Mouse (Mus musculus): Measurements from ENCODE around the gene Pilra. TPM values are rescaled to one million over a fixed set of nuclear protein-coding genes. Genes with fewer than 3 reads are reported as not detected.
"Not testable (repeated sequence)": the region's sequence is repeated elsewhere in the genome, so short reads cannot be mapped to it uniquely, and the experiment has no call there.

Gene Pilra
- under 1 TPM; 0.10 to 0.59 TPM for total RNA-seq (2021)
- long read RNA-seq, experiment 1, partial matches to known transcripts = 0 of 1 reads
- long read RNA-seq, experiment 1, other reads (novel, unspliced or antisense) = 0 of 1 reads
- long read RNA-seq, experiment 2, partial matches to known transcripts = 1 of 1 reads
- long read RNA-seq, experiment 2, other reads (novel, unspliced or antisense) = 0 of 1 reads

DNA sequence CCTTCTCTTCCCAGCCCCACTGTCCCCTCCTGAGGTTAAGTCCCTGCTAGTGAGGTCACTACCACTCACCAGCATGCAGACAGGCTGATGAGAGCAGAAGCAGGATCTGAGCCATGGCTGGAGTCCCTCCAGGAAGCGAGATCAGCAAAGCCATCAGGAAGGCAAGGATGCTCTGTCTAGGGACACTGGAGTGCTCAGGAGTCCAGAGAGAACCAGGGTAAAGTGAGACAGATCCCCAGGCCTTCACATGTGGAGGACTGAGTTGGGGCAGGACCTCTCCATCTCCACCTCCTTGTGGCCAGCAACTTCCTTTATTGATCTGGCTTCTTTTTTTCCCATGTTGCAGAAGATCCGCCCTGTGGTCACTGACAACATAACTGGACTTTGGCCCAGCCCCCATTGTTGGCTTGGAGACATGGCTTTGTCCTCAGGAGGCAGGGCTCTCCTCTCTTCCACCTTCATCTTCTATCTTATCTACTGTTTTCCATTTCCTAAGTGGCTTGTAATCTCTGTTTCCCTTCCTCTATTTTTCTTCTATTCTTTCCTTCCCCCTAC is at the start of gene Pilra:
Pilra (minus strand) TSS at position 316 of the 555 bp plus-strand sequence.
- peak in 1 of 2 experiments; percentile 29 for DNase-seq
- intact Hi-C loops (cut with DNase I) = not testable (repeated sequence)

DNA sequence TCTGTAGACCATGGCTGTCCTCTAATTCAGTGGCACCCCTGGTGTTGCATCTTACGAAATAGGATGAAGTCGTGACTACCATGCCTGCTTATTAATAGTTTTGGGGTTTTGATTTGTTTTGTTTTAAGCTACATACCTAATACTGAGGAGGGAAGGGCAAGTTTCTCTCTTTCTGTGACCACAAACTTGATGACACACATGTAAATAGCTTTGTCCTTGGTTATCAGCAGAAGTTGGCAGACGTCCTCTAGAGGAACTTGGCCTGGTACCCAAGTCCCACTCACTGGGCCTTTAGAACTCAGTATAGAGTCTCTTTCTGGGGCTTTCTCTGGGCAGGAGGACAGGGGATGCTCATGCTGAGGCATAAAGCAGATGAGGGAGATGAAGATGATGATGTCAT is 47.3 kb upstream of the Pilra start:
- intact Hi-C loops (cut with DNase I) = no loop called here
- no peak for DNase-seq

DNA sequence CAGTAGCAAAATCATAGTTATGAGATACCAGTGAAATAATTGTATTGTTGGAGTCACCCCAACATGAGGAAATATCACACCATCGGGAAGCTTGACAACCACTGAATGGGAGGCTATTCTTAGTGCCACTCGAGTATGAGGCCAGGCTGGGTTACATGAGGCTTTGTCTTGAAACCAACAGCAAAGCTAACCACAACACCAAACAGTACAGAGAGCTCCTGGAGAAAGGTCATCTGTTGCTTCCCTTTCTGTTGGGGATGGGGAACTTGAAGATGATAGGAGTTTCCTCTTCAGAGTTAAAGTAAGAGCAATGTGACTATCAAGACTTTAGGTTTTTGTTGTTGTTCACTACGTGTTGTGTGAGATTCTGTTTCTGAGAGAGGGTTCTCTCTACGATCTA is 46.8 kb upstream of the Pilra start:
- intact Hi-C loops (cut with DNase I) = no loop called here
- no peak for DNase-seq

DNA sequence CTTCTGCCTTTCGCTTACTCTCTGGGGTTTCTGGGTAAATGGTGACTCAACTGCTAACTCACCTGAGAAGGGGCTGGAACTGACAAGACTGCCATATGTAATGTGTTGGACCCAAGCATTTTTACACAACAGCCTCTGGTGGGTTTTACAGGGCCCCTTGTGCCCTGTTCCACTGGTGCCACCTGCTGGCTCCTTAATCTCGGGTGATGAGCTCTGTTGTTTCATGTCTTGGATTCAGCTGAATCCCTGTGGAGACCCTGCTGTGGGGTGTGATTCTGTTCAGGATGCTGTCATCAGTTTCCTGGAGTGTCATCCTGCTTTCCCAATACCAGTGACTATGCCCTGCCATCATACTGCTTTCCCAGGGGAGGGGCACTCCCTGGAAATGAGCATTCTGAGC is 41.8 kb upstream of the Pilra start:
- intact Hi-C loops (cut with DNase I) = no loop called here
- no peak for DNase-seq

DNA sequence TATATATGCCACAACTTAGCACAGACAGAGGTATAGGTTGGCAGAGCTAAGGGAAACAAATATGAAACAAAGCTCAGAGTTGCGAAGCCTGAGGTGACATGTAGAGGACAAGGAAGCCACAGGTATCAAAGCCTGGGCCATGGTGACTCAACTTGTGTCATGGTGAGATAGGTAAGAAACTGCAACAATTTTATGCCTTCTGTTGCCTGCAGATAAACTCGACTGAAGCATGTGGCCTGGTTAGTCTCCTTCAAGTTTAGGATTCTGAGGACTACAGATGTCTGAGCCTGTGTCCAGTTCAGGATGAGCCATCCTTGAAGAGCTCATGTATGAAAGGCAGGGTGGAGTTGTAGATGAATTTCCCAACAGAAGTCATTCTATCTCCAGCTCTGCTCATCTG is 39.0 kb upstream of the Pilra start:
- intact Hi-C loops (cut with DNase I) = no loop called here
- DNase-seq = no peak

DNA sequence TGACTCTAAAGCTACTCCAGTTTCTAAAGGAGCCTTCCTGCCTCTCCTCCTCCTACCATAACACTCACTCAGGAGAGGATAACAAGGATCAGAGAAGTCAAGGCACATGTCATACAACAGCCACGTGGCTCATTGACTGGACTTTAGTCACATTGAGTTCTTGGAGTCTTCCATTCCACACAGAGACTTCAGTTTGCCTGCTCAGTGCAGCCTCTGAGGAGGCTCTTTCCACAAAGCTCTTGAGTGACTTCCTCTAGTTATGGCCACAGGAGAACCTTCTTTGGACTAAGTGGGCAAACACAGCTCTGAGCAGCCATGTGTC is 36.3 kb upstream of the Pilra start:
- DNase-seq = not testable (repeated sequence)

DNA sequence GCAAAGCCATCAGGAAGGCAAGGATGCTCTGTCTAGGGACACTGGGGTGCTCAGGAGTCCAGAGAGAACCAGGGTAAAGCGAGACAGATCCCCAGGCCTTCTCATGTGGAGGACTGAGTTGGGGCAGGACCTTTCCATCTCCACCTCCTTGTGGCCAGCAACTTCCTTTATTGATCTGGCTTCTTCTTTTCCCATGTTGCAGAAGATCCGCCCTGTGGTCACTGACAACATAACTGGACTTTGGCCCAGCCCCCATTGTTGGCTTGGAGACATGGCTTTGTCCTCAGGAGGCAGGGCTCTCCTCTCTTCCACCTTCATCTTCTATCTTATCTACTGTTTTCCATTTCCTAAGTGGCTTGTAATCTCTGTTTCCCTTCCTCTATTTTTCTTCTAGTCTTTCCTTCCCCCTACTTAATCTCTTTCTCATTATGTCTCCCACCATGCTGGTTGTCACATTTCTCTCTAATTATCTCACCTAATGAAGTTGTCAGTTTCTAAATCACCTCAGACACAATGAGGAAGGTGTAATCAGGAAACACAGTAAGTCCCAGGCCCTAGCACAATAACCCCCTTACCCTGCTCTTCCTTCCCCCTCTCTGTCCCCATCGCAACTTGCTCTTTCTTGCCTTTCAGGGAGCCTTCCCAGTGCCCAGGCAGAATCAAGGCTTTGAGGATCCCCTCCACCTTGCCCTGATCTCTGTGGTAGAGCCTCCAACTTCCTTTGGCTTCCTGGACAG is 35.7 kb upstream of the Pilra start, which contains the start of gene Pilrb2:
Pilrb2 (minus strand) TSS at position 172 of the 737 bp plus-strand sequence.
- intact Hi-C loops (cut with DNase I); DNase-seq: not testable (repeated sequence)

More for the DNA sequence above, 36.3 kb upstream of the Pilra start:
- intact Hi-C loops (cut with DNase I) = not testable (repeated sequence)

DNA sequence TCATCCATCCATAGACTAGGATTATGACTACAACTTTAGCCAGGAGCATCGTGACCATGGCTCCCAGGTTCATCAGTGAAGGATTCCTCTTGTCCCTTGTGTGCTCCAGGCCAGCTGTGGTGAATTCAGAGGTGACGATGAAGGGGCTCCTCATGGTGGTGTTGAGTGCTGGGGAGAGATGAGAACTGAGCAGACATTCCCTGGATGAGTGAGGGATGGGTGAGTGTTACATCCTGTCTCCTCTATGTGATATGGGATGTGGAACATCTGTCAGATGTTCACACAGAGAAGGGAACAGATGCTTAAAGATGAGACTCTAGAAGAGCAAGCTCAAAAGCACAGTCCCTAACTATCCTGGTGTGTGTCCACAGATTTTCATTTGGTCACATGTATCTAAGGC is 32.5 kb upstream of the Pilra start:
- intact Hi-C loops (cut with DNase I); DNase-seq: not testable (repeated sequence)

DNA sequence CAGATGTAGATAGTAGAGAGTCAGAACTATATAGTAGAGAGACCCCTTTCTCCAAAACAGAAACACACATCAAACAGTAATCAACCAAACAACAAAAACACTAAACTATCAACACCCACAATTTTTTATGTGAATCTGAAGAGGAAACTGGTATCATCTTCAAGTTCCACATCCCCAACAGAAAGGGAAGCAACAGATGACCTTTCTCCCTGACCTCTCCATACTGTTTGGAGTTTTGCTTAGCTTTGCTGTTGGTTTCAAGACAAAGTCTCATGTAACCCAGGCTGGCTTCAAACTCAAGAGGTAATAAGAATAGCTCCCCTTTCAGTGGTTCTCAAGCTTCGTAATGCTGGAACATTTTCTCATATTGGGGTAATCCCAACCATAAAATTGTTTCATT is 27.9 kb upstream of the Pilra start:
- intact Hi-C loops (cut with DNase I); DNase-seq: not testable (repeated sequence)

DNA sequence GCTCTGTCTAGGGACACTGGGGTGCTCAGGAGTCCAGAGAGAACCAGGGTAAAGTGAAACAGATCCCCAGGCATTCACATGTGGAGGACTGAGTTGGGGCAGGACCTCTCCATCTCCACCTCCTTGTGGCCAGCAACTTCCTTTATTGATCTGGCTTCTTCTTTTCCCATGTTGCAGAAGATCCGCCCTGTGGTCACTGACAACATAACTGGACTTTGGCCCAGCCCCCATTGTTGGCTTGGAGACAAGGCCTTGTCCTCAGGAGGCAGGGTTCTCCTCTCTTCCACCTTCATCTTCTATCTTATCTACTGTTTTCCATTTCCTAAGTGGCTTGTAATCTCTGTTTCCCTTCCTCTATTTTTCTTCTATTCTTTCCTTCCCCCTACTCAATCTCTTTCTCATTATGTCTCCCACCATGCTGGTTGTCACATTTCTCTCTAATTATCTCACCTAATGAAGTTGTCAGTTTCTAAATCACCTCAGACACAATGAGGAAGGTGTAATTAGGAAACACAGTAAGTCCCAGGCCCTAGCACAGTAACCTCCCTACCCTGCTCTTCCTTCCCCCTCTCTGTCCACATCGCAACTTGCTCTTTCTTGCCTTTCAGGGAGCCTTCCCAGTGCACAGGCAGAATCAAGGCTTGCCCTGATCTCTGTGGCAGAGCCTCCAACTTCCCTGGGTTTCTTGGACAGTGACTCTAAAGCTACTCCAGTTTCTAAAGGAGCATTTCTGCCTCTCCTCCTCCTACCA is 22.1 kb upstream of the Pilra start, which contains the start of gene Pilrb1:
Pilrb1 (minus strand) TSS at position 147 of the 751 bp plus-strand sequence.
- intact Hi-C loops (cut with DNase I); DNase-seq: not testable (repeated sequence)

DNA sequence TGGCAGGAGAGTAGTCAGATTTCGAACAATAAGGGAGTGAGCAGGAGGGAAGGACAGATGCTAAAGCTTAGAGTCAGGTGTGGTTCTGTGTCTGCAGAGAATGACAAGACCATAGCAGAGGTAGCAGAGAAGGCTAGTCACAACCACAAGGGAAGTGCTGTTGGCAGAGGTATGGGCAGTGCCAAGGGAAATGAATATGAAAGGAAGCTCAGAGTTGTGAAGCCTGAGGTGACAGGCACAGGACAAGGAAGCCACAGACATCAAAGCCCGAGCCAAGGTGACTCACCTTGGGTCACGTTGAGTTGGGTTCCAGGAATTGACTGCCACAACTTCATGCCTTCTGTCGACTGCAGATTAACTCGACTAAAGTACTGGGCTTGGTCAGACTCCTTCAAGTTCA is 20.8 kb upstream of the Pilra start:
- DNase-seq; intact Hi-C loops (cut with DNase I): not testable (repeated sequence)

DNA sequence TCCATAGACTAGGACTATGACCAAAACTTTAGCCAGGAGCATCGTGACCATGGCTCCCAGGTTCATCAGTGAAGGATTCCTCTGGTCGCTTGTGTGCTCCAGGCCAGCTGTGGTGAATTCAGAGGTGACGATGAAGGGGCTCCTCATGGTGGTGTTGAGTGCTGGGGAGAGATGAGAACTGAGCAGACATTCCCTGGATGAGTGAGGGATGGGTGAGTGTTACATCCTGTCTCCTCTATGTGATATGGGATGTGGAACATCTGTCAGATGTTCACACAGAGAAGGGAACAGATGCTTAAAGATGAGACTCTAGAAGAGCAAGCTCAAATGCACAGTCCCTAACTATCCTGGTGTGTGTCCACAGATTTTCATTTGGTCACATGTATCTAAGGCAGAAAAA is 18.8 kb upstream of the Pilra start:
- intact Hi-C loops (cut with DNase I); DNase-seq: not testable (repeated sequence)

DNA sequence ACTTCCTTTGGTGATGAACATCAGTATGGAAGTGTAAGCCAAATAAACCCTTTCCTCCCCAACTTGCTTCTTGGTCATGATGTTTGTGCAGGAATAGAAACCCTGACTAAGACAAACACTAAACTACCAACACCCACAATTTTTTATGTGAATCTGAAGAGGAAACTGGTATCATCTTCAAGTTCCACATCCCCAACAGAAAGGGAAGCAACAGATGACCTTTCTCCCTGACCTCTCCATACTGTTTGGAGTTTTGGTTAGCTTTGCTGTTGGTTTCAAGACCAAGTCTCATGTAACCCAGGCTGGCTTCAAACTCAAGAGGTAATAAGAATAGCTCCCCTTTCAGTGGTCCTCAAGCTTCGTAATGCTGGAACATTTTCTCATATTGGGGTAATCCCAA is 14.2 kb upstream of the Pilra start:
- intact Hi-C loops (cut with DNase I); DNase-seq: not testable (repeated sequence)

DNA sequence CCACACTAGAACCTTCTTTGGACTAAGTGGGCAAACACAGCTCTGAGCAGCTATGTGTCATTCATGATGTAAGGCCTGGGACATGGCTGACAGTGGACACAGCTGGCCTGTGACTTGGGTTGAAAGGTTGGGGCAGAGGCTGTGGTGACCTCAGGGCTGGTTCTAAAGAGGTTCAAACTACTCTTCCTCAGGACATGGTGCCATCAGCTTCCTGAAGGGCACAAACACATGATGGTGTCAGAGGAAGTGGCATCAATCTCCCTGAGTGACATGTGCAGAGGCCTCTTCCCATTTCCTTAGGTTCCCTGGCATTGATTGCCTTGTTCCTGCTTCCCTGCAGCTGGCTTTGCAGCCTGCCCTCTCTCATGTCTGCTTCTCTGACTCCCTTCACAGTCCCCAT is 1.0 kb upstream of the Pilra start:
- DNase-seq; intact Hi-C loops (cut with DNase I): not testable (repeated sequence)

DNA sequence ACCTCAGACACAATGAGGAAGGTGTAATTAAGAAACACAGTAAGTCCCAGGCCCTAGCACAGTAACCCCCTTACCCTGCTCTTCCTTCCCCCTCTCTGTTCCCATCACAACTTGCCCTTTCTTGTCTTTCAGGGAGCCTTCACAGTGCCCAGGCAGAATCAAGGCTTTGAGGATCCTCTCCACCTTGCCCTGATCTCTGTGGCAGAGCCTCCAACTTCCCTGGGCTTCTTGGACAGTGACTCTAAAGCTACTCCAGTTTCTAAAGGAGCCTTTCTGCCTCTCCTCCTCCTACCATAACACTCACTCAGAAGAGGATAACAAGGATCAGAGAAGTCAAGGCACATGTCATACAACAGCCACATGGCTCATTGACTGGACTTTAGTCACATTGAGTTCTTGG is 530 bp upstream of the Pilra start:
- intact Hi-C loops (cut with DNase I) = no loop called here

DNA sequence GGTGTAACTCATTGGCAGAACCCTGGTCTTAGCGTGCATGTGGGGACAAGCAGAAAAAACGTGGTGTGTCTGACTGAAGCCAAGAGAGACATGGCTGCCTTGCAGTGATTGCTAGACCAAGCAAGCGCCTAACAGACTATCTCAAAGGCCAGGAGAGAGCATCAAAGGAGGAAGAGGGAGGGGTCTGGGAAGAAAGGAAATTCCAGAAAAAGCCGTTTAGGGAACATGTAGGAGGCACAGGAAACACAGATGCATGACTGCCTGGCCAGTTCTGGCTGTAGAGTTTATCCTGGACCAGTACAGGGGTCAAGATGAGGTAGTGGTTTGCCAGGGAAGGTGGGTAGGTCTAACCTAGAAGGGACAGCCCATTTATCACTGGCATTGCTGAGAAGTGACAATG is 2.6 kb downstream of the Pilra start:
- DNase-seq = no peak
- intact Hi-C loops (cut with DNase I) = no loop called here

More for the DNA sequence above, 530 bp upstream of the Pilra start:
- DNase-seq = no peak

DNA sequence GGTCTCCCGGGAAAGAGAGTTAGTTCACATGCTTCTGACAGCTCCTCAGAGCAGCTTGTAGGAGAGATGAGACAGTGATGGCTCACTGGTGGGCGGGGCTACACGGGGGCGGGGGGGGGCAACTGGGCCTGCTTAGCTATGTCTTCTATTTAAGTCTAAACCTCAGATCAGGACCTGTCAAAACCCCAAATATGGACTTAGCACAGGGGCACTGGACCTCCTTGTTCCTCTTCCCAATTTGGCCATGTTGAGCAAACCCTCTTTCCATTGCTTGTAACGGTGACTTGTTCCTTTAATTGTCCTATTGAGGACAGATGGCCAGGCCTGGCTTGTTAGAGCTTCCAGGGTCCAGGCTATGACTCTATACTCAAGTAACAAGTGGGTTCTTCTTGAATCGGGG is 4.6 kb downstream of the Pilra start:
- intact Hi-C loops (cut with DNase I) = no loop called here
- no peak for DNase-seq

DNA sequence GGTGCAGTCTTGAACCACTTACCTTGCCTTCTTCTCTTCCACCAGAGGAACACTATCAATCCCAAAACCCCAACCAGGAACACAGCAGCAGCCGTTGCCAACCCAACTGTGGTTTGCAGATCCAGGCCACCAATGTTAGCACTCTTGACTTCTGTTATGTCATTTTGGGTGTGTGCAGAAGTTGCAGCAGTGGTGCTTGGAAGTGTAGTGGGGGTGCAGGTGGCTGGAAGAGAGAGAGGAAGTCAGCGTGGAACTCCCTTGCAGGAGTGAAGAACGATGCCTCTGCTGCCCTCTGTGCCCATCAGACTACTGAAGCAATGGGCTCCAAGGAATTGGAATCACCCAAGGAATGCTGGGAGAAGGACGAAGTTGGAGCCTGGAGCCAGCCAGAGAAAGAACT is 5.0 kb downstream of the Pilra start:
- no peak for DNase-seq
- intact Hi-C loops (cut with DNase I) = no loop called here

DNA sequence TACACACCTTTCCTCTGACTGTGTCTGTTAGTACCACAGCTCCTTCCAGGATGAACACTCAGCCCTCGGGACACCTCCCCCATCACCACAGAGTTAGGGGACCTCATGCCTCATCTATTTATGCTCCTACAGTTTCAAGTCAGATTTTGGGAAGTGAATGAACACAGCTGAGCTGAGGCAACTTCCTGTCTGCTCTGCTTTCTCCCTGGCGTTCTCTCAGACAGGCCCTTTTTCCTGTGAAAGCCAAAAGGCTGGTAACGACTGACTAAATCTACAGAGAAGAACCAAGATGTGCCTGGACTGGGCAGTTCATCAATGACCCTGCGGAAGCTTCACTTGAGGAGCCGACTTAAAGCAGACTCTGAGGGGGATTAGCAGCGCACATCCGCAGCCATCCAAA is 5.8 kb downstream of the Pilra start:
- no peak for DNase-seq
- intact Hi-C loops (cut with DNase I) = no loop called here

DNA sequence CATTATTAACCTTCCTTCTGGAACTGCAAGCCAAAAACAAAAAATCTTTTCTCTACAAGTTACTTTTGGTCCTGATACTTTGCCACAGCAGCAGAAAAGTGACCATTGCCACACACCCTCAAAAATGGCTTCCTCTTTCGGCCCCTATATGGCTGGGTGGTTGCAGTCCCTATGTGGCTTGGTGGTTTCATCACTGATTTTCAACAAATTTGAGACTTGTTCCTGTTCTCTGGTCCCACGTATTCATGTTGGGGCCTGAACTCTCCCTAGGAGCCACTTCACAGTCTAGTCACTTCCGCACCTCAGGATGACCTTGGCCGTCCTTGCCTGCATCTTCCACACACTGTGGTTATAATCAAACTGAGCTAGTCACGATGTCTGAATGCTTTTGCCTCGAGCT is 7.4 kb downstream of the Pilra start:
- intact Hi-C loops (cut with DNase I) = no loop called here
- DNase-seq = no peak

DNA sequence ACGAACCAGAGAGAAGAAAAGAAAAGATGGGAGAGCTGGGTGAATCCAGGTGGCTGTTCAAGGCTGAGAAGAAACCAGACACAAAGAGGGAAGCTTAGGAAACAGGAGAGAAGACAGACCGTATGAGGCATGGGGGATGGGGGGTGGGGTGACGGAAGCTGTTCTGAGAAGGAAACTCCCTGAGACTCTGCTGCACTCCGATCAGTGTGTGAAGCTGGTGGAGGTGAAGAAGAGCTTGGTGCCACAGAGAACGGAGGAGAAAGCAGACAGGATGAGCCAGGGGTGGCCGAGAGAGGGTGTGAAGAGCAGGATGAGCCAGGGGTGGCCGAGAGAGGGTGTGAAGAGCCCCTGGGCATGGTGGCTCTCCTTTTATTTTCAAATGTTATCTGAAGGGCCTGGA is 9.7 kb downstream of the Pilra start:
- DNase-seq = no peak
- intact Hi-C loops (cut with DNase I) = no loop called here
